Mouse (Mus musculus) urinary bladder, postnatal 4 days (tissue): ENCODE measurements at regions not wholly inside any gene's neighbourhood (a gene's known extent, or its start where the extent isn't known, plus 50 kb on each side); places are given as distances from the start of the nearest gene placed in this dataset.
"Not testable (repeated sequence)": the region's sequence is repeated elsewhere in the genome, so short reads cannot be mapped to it uniquely, and the experiment has no call there.

Source experiments
- DNase-seq, 2 experiments: peaks; one replicate each; pipeline ENCODE4 v3.0.0; 2021 to 2022; ENCODE audit warnings: low spot score in 2 of 2

DNA sequence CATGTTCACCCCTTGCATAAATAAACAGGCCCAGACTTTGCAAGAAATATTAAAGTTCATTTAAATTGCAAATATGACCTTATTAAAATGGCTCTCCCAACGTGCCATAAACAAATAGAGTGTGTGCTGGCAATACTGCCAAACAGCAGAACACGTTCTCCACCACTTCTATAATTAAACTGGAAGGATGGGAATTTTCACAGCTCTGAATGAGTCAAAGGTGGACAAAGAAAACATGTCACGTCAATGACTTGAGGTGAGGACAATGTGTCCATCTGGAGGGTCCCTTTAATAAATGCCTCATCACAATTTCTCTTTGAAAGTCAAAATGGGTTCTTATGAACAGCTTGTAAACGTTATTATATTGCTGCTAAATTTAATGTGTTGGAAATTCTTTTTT, 114.8 kb downstream of the Galc start:
- DNase-seq = no peak

DNA sequence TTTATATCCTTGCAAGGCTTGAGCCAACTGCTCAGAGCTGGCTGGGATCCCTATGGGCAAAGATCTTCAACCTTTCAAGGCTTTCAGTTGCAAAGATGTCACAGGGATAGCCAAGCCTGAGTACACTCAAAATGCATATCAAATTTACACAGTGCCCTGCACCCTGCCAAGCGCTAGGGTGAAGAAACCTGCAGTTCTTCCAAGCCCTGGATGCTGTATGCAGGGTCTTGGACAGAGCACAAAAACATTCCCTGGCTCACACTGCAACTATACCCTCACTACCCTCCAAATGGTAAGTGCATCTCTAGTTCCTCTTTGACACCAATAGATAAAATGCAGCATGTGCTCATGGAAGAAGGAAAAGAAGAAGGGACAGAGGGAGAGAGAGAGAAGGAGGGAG, 116.1 kb downstream of the Galc start:
- no peak for DNase-seq

DNA sequence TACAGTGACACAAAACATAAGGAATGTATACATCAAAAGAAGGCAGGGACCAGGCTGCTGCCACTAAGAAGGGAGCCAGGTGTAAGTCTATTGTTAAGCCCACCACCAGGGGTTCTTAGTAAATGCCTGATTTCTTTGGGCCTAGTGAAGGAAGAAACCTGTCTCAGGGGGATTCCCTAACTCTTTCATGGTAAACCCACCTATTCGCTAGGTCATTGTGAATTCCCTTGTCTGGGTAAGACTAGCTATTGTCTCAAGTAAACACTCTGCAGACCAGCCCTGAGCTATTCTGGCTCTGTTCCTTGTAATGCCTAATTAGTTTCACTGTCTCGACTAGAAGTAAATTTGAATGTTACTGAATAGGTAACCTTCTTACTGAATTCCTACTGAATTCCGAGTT, 119.4 kb downstream of the Galc start:
- not testable (repeated sequence) for DNase-seq

DNA sequence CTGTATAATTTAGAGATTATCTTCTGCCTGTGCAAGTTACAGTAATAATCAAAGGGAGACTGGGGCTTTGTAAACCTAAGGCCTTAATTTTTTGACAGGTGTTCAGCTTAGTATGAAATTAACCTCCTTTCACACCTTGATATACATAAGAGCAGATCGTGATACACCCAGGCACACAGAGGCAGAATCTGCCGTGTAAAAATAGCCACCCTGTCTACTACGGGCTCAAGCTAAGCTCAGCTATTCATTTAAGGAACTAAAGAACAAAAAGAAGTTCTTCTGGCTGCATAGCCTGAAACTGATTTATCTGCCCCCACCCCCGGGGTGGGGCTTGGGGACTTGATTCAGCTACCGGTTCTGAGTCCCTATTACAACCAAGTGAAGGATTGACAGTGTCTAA, 128.0 kb downstream of the Galc start:
- no peak for DNase-seq

DNA sequence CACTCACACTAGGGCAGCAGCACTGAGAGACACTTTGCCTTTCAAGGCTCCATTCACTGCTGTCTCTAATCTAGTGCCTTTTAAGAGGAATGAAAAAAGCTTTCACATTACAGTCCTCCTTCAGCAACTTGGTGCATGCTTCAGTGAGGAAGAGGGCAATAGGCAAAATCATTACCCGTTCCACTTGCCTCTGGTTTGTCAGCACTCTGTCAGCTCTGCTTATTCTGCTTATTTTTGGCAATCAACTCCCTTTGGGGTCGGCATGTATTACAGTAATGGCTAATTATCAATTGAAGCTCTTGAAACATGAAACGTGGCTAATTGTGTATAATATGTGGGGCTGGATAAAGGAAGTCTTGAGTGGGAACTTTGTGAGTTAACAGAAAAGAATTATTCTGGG, 135.7 kb downstream of the Galc start:
- no peak for DNase-seq

DNA sequence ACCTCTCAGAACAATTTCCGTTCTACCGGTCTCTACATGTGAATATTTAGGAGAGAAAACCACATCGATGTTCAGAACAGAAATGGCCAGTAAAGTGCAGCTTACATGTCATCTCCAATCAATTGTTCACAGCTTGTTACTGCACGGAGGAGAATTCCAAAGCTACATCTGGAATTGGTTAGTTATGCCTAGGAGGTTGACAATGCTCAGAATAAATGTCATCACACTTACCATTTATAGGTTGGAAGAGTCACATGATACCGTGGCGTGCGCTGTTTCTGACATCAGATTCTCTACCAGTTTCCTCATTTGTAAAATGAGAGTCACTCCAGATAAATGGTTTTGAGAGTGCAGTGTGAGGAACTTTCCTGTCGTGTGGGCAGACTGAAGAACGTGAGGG, 151.2 kb downstream of the Galc start:
- DNase-seq = no peak

DNA sequence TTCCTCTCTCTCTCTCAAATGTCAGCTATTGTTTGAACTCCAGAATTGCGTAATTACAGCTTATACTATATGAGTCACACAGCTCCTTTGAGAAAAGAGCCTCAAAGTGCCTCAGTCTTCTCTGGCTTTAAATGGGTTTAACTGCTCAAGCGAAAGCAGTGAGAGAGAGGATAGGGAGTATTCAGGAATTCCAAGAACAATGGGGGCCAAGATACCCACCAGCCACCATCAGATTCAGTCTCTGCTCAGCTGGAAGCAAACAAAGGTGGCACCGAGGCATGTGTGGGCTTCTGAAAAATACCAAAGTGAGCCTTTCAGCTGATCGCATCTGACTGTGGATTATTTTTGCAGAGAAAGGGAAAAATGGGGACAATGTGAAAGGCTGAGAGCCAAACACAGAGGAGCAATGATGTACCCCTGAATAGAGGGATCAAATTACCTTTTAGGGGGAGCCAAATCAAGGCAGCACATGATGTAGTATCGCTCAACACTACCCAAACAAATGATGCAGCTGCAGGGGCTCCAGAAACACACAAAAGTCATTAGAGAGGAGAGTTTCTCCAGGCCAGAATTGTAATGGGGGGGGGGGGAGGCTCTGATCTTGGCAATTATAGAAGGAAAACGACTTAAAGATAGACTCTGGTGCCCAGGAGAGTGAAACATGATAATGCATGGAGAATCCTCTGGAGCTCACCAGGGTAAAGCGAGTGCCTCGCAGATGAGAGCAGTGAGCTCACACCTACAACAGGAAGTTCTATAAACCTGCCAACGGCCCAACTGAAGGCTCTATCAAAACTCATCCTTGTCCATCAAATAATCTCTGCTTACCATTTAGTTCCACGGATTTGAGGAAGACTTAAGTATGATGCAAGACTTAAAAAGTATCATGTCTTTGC, 152.2 kb downstream of the Galc start:
- no peak for DNase-seq

DNA sequence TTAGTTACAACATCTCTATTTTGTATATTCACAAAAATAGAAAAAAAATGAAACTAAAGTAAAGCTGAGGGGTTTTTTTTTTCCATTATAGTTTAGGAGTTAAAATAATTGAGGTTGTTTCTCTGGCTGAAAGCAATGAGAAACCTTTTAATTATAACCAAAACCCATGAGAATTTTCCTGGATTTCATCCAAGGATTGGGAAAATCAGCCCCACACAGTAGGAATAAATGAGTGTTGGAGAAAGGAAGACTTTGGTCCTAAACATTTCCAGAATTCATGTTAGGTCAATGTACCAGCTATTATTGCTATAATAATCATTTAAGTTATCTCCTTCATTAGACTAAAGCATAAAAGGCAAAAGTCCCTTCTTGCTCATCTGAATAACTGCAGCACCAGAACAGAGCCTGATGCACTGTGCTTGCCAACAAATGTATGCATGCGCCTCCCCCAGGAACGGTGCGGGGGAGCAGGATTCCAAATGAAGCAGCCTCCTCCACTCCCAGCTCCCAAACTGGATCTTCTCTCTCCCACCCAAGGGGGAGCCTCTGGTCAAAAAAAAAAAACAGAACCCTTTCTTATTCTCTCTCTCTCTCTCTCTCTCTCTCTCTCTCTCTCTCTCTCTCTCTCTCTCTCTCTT, 153.0 kb downstream of the Galc start:
- DNase-seq = no peak

DNA sequence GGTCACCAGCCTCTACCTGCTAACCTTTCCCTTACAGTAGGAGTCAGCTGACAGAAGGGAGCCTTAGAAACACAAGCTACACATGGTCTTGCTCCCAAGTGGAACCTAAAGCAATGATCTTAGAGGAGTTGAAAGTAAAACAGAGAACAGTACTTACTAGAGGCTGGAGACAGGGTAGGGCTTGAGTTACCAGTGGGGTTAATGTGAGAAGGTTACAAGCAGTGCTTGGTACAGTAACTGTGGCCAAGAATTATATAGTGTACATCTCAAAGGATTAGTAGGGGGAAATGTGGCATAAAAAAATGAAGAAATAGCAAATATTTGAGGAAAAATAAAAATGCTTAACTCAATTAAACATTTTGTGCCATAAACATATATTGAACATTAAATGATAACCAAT, 153.5 kb downstream of the Galc start:
- no peak for DNase-seq

DNA sequence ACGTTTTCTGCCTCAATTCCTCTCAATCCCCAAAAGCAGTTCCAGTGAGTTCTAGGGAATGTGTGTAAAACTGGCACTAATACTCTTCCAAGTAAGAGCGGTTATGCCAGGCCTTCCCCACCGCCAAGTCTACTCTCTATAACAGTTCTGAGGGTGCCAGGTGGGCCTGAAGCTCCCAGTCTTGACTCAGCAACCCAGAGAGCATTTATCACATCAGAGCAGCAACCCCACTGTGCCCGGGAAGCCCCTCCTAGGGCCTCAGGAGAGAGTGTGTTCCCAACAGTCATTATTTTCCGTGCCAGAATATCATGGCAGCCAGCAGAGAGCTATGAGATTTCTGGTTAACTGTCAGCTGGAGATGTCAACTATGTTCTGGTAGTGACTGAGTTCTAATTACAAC, 169.1 kb downstream of the Galc start:
- no peak for DNase-seq

DNA sequence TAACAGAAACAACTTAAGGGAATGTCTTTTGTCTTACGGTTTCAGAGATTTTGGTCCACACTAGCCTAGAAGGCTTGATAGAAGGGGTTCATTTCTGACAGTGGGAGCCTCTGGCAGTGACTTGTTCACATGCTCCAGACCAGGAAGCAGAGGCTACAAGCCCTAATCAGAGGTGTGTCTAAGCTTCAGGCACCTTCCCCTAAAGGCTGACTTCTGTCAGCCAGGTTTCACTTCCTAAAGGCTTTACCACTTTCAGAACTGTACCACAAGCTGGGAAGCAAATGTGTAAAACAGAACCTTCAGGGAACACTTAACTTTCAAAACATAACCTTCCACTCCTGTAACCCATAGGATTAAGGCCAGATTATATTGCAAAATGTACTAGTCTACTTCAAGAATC, 180.9 kb downstream of the Galc start:
- no peak for DNase-seq

DNA sequence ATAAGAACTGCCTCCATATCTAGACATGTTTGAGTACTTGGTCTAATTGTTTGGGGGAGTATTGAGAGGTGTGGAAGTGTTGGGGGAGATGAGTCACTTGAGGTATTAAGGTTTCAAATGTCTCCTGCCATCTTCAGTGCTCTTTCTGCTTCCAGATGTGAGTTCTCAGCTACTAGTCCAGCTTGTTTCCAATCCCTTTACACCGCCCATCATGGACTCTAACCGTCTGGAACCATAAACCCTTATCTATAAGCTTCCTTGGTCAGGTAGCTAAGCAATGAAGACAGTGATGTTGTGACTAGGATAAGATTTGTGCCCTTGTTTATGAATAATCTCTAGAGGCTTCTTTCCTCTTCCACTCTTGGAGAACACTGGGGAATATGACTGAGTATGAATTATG, 183.7 kb downstream of the Galc start:
- DNase-seq = no peak

DNA sequence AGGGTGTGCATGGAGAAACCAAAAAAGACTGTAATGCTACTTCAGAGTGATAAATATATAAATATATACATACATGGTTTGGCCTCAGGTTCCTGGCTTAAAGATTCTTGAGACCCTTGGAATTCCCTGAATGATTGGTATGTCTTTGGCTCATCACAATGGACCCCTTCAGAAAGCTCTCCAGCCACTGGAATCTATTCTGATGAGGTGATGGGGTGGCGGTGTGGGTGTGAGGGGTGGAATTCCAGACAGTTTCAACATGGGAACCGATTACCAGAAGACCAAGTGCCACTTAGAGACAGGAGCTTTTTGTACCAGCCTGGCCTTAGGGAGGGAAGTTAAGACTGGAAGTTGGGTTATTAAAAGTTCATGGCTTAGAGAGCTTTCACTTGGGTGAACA, 190.1 kb downstream of the Galc start:
- DNase-seq = no peak

DNA sequence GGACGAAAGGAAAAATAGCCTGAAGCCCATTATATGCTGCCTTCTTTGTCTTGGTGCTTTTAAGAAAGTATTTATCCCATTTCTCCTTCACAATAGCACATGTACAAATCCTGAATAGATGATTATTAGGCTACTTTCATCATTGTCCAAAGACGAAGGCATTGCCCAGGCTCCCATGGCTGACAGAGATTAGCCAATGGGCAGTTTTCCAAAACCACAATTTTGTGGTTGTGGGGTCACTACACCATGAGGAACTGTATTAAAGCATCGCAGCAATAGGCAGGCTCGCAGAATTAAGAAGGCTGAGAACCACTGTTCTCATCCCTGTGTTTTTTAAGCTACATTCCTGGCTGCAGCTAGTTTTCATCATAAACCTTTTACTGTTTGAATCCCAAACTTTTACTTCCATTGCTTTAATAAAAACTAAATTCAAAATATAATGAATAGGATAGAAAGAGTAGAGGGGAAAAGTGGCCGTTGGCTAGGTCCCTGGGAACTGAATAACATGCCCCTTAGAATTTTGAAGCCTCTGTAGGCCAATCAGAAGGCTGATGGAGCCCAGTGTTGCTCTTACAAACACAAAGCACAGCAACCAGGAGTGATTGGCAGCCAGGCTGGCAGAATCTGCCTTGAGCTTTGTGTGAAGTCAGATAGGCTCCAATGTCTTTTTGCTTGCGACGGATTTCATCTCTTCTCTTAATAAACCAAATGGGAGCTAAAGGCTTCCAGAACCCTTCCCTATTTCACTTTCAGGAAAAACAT, 199.7 kb downstream of the Galc start:
- DNase-seq = no peak

DNA sequence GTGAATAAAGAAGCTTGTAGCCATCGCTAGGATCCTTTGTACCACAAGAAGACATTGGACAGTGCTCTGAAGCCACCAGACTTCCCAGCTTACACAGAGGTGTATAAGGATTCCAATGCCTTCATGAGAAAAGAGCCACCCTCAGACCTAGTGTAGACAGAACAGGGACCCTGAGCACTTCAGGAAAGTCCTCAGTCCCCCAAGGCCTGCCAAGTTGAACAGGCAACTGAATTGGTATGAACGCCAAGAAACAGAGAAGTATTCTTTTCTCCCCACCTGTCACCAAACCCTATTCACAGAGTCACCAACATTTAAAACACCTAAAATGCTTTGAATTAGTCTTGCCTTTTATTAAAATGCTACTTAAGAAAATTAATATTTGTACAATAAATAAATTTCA, 200.3 kb downstream of the Galc start:
- no peak for DNase-seq

DNA sequence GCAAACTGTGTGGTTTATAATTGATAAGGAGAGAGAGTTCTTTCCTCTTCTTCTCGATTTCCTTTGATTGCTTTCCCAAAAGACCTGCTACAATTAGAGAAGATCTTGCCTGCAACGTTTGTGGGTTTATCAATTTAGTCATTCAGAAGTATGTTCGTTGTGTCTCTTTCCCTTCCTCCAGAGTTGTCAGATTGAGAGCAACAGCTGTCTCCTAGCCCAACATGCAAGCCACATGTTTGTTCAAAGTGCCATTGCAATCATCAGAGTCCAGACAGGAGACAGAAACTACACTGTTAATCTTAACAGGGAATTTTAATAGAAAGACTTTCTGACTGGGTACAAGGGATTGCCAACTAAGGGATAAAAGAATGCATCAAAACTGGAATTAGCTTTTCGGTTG, 208.3 kb downstream of the Galc start:
- DNase-seq = no peak

DNA sequence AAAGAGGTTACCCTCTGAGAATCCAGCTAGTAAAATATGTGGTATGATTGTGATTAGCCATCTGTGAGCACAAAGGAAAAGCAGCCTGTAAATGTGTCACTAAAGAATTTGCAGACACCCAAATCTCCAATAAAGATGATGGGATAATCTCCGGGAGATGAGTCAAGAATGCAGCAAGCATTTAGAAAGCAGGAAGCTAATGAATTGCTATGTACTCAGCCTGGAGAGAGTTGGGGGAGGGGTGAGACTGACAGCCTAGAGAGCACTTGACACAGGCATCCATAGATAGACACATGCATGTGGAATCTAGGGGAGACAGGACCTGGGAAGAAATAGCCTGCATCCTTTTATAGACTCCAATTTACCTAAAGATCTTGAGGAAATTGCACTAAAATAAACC, 208.8 kb downstream of the Galc start:
- DNase-seq = peak in 1 of 2 experiments; percentile 25

DNA sequence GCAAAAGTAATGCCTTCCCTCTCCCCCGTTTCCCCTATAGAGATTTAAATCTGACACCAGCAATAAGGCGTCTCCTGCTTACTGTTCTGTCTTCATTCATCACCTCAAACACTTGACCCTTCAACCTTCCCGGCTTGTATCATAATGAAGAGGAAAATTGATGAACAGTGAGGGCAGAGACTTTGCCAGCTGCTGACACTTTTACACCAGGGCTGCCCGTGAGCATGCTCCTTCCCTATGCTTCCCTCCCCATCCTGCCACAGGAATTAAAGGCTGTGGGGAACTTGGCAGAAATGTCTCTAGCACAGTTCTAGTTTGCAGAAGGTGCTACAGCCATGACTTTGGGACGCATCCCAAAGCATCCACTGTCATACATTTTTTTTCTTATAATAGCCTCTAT, 209.2 kb downstream of the Galc start:
- peak in 1 of 2 experiments; percentile 20 for DNase-seq

DNA sequence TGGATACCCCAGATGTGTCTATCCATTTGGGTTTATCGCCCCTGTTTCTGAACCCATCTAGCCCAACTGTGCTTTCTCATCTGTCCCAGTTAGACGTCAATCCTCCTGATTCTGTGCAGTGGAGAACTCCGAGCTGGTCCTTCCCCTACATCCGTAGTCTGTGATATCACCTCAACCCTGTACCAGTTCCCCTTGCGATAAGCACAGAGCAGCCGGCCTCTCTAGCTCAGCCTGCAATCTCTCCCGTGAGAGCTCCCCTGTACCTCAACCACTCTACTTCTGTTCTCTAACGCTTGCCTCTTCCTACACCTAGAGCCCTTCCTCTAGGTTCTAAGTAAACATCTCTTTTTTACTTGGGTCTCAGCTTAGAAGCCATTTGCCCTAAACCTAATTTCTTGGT, 211.5 kb downstream of the Galc start:
- DNase-seq = no peak

DNA sequence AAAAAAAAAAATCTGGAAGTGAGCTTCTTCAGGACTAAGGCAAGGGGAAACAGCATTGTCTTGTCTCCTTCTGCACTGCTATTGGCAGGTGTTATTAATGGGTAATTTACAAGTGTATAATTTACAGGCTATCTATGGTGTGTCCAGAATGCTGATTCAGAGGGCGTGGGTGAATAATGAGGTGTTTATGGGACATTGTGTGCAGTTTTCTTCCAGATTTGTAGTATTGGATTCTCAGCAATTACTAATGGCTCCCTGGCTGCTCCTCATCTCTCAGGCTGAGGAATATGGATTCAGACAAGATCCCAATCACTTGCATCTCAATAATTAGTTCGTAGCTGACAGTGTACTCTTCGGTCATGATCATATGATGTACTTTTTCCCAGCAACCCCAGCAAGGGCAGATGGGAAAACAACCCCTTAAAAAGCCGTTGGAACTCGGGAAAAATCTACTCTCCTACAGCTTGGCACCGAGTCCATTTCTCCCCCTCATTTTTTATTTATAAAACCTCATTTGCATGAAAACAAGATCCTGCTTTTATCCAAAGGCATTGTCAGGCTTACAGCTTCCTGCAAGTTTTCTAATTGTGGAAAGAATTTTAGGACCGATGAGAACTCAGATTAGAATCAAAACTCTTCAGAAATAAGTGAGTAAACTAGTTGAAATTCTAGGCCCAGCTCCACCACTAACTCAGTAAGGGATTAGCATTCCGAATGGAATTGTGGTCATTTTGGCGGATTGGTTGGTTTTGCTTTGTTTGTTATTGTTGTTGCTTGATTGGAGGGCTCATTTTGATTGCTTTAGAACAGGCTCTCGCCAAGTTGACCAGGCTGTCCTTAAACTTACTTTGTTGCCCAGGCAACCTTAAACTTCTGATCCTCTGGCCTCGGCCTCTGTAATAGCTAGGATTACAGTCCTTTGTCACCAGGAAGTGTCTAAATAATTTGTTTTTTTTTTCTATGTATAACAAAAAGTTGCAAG, 212.5 kb downstream of the Galc start:
- DNase-seq = no peak

DNA sequence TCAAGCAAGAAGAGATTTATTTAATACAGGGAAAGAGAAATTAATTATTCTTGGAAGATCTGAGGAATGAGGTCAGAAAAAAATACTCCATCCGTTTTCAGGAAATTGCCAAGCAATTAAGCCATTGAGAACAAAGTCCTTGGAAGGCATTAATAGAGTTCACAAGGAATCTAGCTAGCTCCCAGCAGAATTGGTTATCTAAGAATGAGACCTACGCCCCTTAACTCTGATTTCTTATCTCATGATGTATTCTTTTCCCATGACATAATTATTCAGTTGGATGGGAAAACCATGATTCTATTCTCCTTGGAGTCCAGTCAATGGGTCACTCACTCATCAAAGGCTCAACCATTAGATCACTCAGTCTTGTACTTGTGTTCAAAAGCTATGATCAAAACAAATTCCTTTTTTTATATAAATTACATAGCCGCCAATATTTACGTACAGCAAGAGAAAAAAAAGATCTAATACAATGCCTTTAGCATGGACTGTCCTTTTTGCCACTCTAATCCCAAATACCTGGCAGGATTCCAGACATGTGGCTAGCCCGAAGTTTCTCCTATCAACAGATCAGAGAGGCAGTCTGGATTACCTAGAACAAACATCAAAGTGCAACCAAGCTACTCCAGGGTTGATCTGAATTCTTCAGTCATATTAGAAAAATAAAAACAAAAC, 213.3 kb downstream of the Galc start:
- no peak for DNase-seq
